Mouse (Mus musculus) lung, adult 2 months (tissue): ENCODE results near the gene Gm8229.
"Not testable (repeated sequence)": the region's sequence is repeated elsewhere in the genome, so short reads cannot be mapped to it uniquely, and the experiment has no call there.

Source experiments
- CTCF ChIP-seq: fragments of 200-500 bp; IDR thresholded peaks from 2 replicates; pipeline ENCODE4 v1.5.1; 2011; ENCODE audit warnings: mild to moderate bottlenecking, low read length, control low read depth; ENCODE audit not compliant: insufficient read depth
- POLR2A ChIP-seq: fragments of 200-500 bp; IDR thresholded peaks from 2 replicates; pipeline ENCODE4 v1.6.1; 2011; ENCODE audit warnings: low read depth, mild to moderate bottlenecking, control low read depth, low read length, borderline replicate concordance; ENCODE audit errors: extremely low read depth

DNA sequence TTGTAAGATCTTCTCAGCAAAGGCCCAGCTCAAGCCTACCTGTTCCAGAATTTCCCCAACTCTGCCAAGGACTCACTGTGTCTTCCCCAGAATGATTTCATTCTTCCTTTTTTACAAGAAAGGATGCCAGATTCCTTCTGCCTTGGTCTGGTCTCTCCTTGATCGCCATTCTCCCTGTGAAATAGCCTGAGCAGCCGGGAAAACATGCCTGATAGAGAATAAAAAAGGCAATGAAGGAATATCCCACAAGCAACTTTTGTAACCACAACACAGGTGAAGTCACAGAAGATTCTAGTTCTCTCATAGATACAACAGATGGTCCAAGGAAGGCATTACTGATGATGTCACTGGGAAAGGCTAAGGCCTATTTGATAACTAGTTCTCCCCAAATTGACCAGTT, 45.4 kb downstream of the Gm8229 start, which contains the start of gene Gm3371:
- not testable (repeated sequence) for TF ChIP-seq CTCF, POLR2A
